Mouse (Mus musculus) macrophage (primary cell): ENCODE results near the gene Pdgfra. TPM values are rescaled to one million over a fixed set of nuclear protein-coding genes. Genes with fewer than 3 reads are reported as not detected.

Experiments used
- H3K27ac ChIP-seq: fragments of 350-480 bp; formaldehyde crosslinking; 2 replicates; pipeline ENCODE4 v1.9.0; 2021
- H3K36me3 ChIP-seq: fragments of 350-480 bp; formaldehyde crosslinking; 2 replicates; pipeline ENCODE4 v1.9.0; 2021; ENCODE audit errors: inconsistent target
- H3K4me3 ChIP-seq: fragments of 350-480 bp; formaldehyde crosslinking; 2 replicates; pipeline ENCODE4 v1.9.0; 2021; ENCODE audit errors: inconsistent target
- H3K79me2 ChIP-seq: fragments of 350-480 bp; formaldehyde crosslinking; 2 replicates; pipeline ENCODE4 v1.9.0; 2021; ENCODE audit errors: inconsistent target
- WGBS: methylation state at CpG from one replicate; pipeline ENCODE4 v1.1.7; 2026; ENCODE audit warnings: inconsistent platforms; ENCODE audit not compliant: missing documents; 5-methylcytosine and 5-hydroxymethylcytosine counted together
- polyA plus RNA-seq: library from polyadenylated mRNA; stranded (reverse); fragments of 250-400 nt; gene quantifications from 3 replicates; pipeline ENCODE4 v1.2.4, GENCODE M21; 2018; ENCODE audit warnings: inconsistent platforms

The Pdgfra gene
- polyA plus RNA-seq, 1 experiment from 2014 or later, result not detected

DNA sequence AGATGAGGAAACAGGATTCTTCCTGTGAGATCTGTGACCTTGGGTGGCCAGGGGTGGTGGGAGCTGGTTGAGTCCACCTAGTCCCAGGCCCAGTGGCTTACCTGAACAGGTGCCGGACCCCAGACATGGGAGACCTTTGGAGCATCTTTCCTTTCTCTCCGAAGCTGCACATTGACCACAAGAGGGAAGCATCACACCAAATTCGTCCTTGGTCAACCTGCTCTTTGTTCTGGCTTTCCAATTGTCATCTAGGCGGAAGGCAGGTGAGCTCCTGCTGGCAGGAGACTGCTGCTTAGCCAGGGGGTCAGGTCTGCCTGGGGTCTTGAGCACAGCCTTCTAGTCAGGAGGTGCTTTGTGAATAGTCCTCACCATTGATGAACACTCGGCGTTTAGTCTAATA, 62.4 kb downstream of the Pdgfra start:
- Histone ChIP-seq H3K27ac (no peak overlapping the region), H3K4me3 (no peak overlapping the region), H3K36me3 (no peaks in the 10 kb centered on the region), H3K79me2 (no peaks in the 10 kb centered on the region)
- 69% methylated on average over 6 of the region's 6 CpGs for WGBS

DNA sequence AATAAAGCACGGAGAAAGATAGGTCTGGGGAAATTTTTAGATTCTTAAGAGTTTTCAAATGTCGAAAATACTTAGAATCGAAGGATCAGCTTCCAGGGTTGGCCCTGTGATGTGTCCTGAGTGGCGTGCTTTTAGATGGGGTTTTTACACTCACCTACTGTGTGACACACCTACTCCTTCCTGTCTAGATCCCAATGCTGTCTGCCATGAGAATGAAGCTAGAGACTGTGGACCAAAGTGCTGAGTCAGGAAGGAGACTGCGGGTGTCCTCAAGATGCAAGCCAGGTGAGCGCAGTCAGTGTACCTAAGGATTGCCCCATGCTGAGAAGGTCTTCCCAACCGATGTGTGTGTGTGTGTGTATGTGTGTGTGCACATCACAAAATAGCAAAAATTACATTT, 62.8 kb downstream of the Pdgfra start:
- H3K4me3 ChIP-seq, result no peak overlapping the region

DNA sequence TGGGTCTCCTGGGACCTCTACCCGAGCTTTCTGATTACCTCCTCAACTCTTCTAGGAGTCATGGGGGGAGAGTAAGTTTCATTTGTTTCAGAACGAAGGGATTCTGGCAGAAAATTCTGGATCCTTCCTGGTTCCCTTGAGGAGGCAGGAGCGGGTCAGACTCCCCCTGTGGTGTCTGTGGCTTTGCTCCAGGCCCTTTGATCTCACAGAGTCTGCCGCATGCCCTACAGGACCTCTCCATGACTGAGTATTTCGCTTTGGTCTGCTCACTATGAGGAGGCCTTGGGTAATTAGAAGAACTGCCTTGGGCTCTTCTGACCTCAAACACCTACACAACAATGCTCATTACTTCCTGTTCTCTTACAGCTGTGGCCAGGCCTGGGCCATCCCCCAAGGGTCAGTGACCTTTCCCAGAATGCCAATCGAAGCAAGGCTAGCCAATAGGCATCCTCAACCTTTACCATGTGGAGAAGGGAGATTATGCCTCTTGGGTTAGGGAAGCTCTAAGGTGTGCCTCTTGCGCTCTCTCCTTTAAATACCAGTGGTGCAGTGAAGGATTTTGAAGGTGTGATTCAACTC, 63.7 kb downstream of the Pdgfra start:
- 87% methylated on average over 7 of the region's 7 CpGs for WGBS
- Histone ChIP-seq H3K36me3 (no peaks in the 10 kb centered on the region), H3K27ac (no peak overlapping the region), H3K4me3 (no peak overlapping the region), H3K79me2 (no peaks in the 10 kb centered on the region)

More for the DNA sequence above, 62.8 kb downstream of the Pdgfra start:
- 90% methylated on average over 7 of the region's 7 CpGs for WGBS
- Histone ChIP-seq H3K79me2 (no peaks in the 10 kb centered on the region), H3K27ac (no peak overlapping the region), H3K36me3 (no peaks in the 10 kb centered on the region)

DNA sequence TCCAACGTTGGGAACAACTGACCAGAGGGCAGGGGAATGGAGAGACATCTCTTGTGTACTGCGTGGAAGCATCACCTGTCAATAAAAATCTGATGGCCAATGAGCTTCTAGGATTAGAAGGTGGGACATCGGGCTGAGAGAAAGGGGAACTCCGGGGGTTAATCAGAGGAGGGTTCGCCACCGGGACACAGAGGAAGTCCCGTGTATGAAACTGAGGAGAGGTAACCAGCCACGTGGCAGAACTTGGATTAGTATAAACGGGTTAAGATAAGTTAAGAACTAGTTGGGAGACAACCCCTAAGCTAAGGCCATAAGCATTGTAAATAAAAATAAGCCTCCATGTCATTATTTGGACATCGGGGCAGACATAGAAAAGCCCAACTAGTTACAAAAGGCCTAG, 69.5 kb downstream of the Pdgfra start:
- Histone ChIP-seq H3K4me3 (no peak overlapping the region), H3K79me2 (no peaks in the 10 kb centered on the region), H3K27ac (no peak overlapping the region), H3K36me3 (no peaks in the 10 kb centered on the region)
- WGBS, result 32% methylated on average over 10 of the region's 10 CpGs

DNA sequence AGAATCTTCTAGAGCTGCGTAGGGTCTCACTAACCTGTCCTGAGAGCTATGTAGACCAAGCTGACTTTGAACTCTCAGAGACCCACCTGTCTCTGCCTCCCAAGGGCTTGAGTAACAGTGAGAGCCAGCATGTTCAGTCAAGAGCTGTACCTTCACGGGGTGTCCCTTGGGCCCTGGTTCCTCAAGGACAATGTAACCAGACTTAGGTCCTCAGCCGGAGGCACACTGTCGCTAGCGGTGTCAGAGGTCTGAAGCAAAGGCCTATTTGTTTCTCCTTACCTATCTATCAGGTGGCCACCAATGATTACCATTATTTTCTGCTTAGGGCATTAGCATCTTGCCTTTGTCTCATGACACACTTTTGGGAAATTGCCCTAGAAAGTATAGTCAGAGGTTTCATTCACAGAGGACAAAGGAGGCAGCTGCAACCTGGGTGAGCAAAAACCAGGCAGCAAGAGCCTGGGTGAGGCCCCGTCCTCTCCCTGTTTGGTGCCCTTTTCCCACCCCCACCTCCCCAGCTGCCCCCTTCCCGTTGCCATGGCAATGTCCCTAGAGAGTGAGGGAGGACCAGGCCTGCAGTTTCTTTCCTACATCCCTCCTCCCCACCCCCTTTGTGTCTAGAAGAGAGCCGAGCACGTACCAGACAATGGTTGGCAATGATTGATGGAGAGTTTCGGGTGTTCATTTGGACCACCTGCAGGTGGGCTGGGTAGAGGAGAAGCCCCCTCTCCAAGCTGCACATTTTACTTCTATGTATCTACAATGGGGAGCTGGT, 70.6 kb downstream of the Pdgfra start:
- 96% methylated on average over 8 of the region's 10 CpGs for WGBS
- Histone ChIP-seq H3K4me3 (no peak overlapping the region), H3K27ac (no peak overlapping the region), H3K79me2 (no peaks in the 10 kb centered on the region), H3K36me3 (no peaks in the 10 kb centered on the region)

DNA sequence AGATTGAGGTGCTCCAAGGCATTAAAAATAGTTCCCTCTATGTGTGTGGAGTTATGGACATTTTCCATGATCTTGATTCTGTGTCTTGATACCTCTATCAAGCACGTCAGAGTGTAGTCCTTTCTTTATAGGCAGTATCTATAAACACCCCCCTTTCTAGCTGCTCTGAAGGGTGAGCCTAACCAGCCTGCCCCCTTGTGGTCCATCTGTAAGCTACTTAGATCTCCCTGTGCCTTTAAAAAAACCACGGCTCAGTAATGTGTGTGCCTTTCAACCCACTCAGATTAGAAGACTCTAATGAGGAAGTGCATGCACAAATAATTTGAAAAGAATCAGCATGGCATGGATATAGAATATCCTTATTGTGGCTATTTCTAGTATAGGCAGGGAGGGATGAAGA, 86.3 kb downstream of the Pdgfra start:
- H3K27ac ChIP-seq, result no peak overlapping the region
- H3K36me3 ChIP-seq, result no peaks in the 10 kb centered on the region
- 21% methylated on average over 2 of the region's 2 CpGs for WGBS
- no peak overlapping the region for H3K4me3 ChIP-seq
- no peaks in the 10 kb centered on the region for H3K79me2 ChIP-seq

DNA sequence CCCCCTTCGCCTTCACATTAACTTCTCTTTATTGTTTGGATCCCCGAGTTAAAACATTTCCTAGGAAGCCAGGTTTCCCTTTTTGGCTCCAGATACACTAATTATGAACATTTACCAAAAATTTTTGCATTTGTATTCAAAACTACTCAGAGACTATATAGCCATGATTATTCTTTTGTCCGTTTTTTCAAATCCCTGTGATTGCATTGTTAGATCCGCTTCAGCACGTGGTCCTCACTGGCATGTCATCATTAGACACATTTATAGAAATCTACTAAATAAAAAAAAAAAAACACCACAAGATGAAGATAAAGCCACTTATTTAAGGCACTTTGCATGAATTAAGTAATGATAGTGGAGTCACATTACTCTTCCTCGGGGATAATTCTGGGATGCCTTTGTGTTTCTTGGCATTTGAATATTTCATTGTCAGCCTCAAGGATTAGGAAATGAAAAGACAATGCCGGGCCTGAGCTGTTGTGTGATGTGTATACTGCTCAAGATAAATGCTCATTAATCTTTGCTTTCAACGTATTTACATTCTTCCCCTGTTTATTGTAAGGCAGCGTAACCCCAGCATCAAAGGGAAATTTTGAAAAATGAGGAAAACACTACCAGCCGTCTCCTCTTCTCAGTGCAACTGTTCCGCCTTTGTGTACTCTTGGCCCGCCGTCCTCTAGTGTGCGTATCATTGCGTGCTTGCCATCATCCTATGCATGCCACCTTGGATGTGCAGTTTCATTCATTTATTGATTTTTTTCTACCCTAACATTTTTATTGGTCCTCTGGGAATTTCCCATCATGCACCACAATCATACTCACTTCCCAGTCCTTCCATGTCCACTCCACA, 87.1 kb downstream of the Pdgfra start:
- H3K79me2 ChIP-seq, result no peaks in the 10 kb centered on the region
- H3K36me3 ChIP-seq, result no peaks in the 10 kb centered on the region
- 94% methylated on average over 15 of the region's 15 CpGs for WGBS
- no peak overlapping the region for H3K4me3 ChIP-seq
- H3K27ac ChIP-seq, result no peak overlapping the region

DNA sequence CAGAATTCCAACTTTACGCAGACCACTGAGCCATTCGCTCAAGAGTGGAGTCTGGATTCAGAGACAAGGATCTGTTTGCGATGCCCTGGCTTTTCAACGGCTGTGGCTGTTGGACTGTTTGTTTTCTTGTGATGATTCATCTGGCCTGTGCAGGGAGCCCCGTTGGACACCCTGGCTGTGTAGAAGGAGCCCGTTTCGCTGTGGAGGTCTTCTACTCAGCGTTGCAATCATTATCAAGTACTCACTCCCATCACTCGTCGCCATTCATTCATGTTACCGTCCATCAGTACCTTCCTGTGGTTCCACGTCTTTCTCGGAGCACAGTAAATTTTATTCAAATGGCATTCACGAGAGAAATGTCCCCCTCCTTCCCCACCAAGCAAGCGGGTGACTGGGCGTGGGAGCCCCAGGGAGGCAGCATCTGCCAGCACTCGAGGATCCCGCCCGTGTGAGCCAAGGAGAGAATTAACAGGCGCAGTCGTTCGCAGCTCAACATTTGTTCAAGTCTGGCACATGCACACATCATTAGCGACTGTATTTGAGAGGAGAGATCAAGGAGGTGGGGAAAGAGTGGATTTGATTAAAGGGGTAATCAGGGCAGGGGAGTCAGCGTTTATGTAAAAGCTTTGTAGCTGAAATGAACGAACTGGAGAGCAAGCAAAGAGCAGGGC, 95.1 kb downstream of the Pdgfra start:
- no peaks in the 10 kb centered on the region for H3K36me3 ChIP-seq
- H3K79me2 ChIP-seq, result no peaks in the 10 kb centered on the region
- H3K4me3 ChIP-seq, result no peak overlapping the region
- H3K27ac ChIP-seq, result no peak overlapping the region
- WGBS, result 88% methylated on average over 25 of the region's 25 CpGs

Other genes with a start within 250 kb of the Pdgfra start
- 24.2 to 29.9 TPM (median 27.2 TPM) in 3 replicates for gene Chic2, start 107.5 kb upstream of the Pdgfra start, polyA plus RNA-seq
- gene Gsx2, start 76.7 kb upstream of the Pdgfra start, polyA plus RNA-seq, result not detected in 3 replicates